Mouse (Mus musculus): ENCODE data around the gene Sspo.
A peak's percentile ranks its signal among the peaks of the same experiment; 100 is the strongest.
"Not testable (repeated sequence)": the region's sequence is repeated elsewhere in the genome, so short reads cannot be mapped to it uniquely, and the experiment has no call there.

Gene Sspo

DNA sequence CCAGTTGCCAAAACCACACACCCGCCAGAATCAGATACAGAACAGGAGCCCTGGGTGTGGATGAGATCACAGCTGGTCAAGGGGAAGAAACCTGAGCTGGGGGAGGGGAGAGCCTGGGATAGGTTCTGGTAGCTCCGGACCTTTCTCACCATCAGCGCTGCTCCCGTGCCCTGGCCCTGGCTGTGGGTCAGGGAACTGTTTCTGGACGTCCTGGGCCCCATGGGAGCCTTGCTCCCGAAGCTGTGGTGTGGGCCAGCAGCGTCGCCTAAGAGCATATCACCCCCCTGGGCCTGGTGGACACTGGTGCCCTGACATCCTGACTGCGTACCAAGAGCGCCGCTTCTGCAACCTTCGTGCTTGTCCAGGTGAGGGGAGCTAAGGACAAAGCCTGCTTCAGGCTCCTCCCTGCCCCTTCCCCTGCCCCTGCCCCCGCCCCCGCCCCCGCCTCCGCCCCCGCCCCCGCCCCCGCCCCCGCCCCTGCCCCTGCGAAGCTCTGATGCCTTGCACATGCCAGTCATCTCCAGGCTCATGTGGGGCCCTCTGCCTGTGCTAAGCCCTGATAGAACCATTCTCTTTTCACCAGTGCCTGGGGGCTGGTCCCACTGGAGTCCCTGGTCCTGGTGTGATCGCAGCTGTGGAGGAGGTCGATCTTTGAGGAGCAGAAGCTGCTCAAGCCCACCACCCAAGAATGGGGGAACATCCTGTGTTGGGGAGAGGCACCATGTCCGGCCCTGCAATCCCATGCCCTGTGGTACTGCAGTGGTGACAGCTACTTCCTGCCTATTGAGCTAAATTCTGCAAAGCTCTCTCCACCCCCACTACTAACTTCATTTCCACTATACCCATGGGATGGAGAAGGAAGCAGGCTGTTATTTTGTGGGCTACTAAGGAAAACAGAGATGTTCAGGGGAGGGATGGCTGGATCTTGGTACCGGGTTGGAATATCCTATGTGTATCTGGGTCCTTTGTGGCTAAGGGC lies 40.0 kb downstream of the Sspo start:
- DNase-seq (ENCODE audit: low spot score): peak; percentile 52

- DNase-seq (ENCODE audit: low spot score): no peak
Observed at GRCm38 (mm10) chr6:48489741-48490140, 41.7 kb downstream of the Sspo start.

DNA sequence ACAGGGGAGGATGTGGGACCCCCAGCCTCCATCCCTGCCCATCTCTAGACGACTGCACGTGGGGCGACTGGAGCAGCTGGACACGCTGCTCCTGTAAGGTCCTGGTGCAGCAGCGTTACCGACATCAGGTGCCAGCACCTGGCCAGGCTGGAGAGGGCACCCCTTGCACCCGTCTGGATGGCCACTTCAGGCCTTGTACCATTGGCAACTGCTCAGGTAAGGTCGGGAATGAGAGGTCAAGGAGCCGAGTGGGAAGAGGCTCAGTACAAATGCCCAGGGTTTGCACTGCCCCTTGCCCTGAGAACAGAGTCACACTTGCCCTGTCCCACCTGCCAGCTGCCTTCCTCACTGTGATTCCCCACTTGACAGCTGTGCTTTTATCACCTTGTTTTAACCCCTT lies 43.3 kb downstream of the Sspo start:
- no peak for DNase-seq (ENCODE audit: low spot score)

DNA sequence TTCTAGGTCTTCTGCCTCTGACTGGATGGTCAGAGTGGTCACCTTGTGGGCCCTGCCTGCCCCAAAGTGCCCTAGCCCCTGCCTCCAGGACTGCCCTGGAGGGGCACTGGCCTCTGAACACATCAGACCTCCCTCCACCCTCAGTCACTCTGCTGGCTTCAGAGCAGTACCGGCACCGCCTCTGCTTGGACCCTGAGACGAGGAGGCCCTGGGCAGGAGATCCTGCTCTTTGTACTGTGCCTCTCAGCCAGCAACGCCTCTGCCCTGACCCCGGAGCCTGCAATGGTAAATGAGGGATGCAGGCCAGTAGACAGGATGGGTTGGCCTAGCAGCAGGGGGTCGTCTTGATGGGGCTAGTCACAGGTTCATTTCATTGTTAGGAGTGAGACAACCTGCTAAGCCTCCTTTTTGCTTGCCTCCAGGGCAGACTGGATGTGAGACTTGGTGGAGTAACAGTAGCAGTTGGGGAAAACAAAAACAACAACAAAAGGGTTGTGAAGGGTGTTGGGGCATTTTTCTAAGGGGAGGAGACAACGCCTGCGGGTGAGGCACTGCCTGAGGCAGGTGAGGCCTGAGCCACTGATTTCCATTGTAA lies 45.2 kb downstream of the Sspo start:
- DNase-seq (ENCODE audit: low spot score): no peak

DNA sequence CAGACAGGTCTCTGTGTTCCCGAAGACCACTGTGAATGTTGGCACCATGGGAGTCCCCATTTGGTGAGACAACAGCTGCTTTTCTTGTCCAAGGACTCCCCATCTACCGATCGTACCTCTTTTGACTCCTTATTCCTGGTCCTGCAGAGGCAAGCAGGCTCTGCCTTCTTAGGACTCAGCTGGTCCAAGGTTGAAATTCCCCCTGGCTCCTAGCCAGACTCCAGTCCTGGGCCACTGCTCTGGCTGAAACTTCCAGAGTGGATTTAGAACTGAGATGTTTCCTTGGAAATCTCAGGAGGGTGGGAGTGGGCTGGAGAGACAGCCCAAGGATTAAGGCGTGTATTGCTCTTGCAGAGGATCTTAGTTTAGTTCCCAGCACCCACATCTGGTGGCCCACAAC lies 49.5 kb downstream of the Sspo start:
- no peak for DNase-seq (ENCODE audit: low spot score)

DNA sequence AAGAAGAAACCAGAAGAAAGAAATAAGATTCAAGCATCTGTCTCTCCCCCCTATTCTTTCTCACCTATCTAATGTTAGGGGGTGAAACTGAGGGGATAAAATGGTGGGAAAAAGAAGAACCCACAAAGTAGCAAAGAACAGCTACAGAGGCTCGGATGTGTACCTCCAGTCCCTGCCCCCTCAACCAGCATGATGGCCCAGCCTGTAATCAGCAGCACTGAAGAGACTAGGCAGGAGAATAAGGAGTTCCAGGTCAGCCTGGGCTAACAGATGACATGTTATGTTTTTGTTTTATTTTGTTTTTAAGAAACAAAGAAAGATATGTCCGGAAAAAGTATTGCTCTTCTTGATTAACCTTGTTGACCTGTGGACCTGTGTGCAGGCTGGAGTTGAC lies 55.8 kb downstream of the Sspo start:
- no peak for DNase-seq (ENCODE audit: low spot score)

GRCm38 (mm10) chr6:48504241-48504854 lies 56.3 kb downstream of the Sspo start:
- DNase-seq (ENCODE audit: low spot score): peak; percentile 90

- no peak for DNase-seq (ENCODE audit: low spot score)
Observed at GRCm38 (mm10) chr6:48508087-48508486, 60.1 kb downstream of the Sspo start.

GRCm38 (mm10) chr6:48510426-48510825 lies 62.4 kb downstream of the Sspo start:
- no peak for DNase-seq (ENCODE audit: low spot score)

DNA sequence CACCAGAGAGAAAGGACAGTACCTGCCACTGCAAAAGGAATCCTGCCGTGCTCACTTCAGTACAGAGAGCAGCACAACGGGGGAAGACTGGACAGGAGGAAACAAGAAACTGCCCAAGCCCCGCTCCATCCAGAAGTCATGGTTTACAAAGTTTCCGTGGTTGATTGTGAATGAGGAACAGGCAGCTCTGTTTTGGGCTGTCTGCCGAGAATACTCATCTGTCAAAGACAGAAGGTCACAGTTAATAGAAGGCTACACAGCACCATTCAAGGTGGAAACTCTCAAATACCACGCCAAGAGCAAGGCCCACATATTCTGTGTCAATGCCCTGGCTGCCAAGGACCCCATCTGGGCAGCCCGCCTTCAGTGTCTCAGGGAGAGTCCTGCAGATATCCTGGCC lies 63.8 kb downstream of the Sspo start:
- no peak for DNase-seq (ENCODE audit: low spot score)

DNA sequence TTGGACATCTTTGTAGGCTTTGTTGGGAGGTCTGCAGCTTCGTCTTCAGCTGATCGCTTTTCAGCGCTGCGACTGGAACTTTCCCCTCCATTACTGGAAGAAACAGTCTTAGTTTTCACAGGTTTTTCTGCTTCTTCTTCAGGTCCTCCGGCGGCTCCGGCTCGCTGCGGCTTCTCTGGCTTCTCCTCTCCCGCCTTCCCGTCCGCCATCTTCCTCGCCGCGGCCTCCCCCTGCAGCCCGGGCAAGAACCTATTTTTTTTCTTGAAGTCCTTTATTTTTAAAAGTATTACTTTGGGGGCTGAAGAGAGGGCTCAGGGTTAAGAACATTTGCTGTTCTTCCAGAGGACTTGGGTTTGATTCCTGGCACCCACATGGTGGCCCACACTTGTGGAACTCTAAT lies 76.9 kb downstream of the Sspo start:
- not testable (repeated sequence) for DNase-seq (ENCODE audit: low spot score)

DNA sequence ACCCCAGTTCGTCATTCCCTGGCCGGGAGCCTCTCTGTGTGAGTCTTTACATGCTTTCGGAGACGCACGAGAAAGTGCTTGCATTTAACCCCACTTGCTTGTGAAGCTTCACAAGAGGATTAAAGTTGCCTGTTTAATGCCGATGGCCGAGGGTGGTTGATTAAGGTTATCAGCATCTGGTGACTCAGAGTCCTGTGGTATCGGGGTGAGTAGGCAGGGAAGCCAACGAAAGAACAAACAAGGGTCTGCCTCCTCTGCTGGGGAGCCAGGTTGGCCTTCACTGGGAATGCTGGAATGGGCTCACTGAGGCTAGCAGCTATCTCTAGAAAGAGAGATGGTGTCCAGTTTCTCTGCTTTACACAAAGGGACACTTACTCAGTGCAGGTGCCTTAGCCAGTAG lies 79.9 kb downstream of the Sspo start:
- no peak for DNase-seq (ENCODE audit: low spot score)

- DNase-seq (ENCODE audit: low spot score): no peak
Observed at GRCm38 (mm10) chr6:48529261-48529660, 81.2 kb downstream of the Sspo start.

DNA sequence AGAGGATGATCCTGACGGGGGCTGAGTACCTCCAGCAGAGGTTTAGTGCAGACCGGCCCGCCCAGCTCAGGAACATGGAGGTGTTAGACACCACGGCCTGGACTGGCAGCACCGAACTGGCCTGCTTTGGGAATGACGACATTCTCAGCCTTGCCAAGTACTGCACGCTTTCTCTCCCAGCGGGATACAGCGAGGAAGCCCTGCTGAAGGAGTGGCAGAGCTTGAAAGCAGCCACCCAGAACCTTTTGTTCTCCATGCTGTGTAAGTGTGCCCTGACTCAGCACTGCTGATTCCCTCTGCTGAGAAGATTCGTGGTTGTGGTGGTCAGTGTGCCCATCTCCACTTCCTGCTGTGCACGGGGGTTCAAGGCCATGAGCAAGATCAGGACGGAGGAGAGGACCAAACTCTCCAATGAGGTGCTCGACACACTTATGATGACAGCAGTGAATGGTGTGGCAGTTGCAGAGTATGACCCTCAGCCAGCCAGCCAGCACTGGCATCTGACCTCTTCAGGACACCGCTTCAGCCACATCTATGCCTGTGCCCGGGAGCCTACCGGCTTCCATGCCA lies 81.9 kb downstream of the Sspo start:
- no peak for DNase-seq (ENCODE audit: low spot score)

- DNase-seq (ENCODE audit: low spot score): no peak
Observed at GRCm38 (mm10) chr6:48530862-48531261, 82.8 kb downstream of the Sspo start.

- no peak for DNase-seq (ENCODE audit: low spot score)
Observed at GRCm38 (mm10) chr6:48533475-48533874, 85.4 kb downstream of the Sspo start.

GRCm38 (mm10) chr6:48534913-48535312 lies 86.9 kb downstream of the Sspo start:
- no peak for DNase-seq (ENCODE audit: low spot score)

- DNase-seq (ENCODE audit: low spot score): no peak
Observed at GRCm38 (mm10) chr6:48536091-48536490, 88.1 kb downstream of the Sspo start.

DNA sequence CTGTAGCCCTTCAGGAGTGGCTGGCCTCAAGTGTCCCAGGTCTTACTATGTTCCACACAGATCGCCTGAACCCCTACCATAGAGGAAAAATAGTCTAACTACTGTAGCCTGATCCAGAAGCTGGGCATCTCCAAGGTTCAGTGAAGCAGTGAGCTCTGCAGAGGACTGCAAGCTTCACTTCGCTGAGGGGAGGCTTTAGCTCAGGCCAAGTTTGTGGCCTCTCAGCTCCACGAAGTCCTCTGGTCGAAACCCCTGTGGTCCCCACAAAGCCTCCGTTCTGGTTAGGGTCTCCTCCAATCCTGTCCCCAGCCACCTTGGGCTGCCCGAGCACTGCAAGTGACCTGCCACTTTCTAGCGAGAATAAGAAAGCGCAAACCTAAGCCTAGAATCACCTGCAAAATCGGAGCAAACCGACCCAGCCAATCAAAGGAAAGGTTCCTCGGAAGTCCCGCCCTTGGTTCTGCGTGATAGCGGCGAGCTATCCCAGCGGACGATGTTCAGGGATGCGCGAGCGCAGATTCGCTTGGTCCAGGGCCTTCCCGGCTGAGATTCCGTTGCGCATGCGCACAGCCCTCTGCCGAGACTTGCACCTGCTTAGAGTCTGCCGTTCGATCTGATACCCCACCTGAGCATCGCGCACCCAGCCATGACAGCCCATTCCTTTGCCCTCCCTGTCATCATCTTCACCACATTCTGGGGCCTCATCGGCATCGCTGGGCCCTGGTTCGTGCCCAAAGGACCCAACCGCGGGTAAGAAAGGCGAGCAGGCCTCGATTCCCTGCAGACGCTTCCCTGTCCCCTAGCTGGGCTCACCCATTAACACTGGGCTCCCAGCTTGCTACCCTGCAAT lies 89.3 kb downstream of the Sspo start, which contains the start of gene Atp6v0e2:
Gene Atp6v0e2, plus strand, starts transcription at position 511 of the 850 bp plus-strand sequence.
- peak; percentile 94 for DNase-seq (ENCODE audit: low spot score)

DNA sequence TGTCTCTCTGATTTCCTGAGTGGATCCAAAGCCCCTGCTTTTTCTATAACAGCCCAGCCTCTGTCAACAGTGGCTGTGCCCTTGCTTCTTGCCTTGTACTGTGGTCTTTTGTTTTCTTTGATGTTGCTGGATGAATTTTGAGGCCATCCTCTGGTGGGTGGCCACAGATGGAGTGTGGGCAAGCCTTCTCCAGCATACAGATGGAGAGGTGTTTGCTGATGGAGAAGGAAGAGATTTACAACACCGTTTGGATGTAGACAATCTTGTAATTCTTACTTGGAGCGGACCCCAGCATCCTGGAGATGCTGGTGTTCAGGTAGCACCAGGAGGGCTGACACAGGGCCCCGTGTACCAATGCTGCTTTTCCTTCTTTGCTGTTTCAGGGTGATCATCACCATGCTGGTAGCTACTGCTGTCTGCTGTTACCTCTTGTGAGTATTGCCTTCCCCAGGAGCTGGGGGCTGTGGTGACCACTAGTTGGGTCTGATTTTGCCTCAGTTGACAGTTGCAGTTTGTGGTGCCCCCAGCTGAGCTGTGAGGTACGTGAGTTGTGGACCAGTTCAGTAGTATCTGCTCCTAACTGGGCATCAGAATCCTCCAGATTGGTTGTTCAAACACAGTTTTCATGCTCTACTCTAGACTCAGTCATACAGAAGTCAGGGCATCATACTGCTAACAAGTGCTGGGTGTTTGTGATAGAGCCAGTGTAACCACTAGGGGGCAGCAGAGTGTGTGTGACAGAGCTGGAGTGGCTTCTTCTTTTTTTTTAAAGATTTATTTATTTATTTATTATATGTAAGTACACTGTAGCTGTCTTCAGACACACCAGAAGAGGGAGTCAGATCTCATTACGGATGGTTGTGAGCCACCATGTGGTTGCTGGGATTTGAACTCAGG lies 91.1 kb downstream of the Sspo start:
- peak; percentile 84 for DNase-seq (ENCODE audit: low spot score)

DNA sequence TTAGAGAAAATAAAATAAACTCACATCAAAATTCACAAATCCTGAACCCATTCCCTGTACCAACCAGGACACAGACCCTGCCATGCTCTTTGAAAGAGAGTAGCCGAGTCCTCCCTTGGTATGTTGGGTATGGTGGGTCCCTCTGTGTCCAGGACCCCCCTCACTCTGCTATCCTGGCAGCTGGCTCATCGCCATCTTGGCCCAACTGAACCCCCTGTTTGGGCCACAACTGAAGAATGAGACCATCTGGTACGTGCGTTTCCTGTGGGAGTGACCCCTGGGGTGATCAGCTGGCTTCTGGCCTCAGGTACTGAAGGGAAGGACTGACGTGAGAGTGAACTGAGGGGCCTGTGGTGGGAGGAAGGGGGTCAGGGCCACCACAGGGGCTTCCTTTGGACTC lies 91.8 kb downstream of the Sspo start:
- no peak for DNase-seq (ENCODE audit: low spot score)

Data from embryo, embryonic 10.5 days (tissue).